Mouse (Mus musculus) kidney, embryonic 16.5 days (tissue): ENCODE results near the gene 1110065P20Rik. TPM values are rescaled to one million over a fixed set of nuclear protein-coding genes. Genes with fewer than 3 reads are reported as not detected.

Source experiments
- ATAC-seq: fragments of 200-750 bp; cut with Nextera tagmentation; 2 replicates; pipeline ENCODE4 v1.8.0; 2017; ENCODE audit warnings: moderate TSS enrichment; ENCODE audit not compliant: low FRiP score, low TSS enrichment
- H3K27ac ChIP-seq: fragments of 300-500 bp; sonication (generic); 2 replicates; pipeline ENCODE4 v1.5.1; 2014; ENCODE audit warnings: low read length
- H3K27me3 ChIP-seq: fragments of 300-500 bp; sonication (generic); 2 replicates; pipeline ENCODE4 v1.6.1; 2014; ENCODE audit warnings: low read length, control low read depth, mixed read lengths; ENCODE audit not compliant: insufficient read depth
- H3K36me3 ChIP-seq: fragments of 300-500 bp; sonication (generic); 2 replicates; pipeline ENCODE4 v1.6.1; 2014; ENCODE audit warnings: low read length, control low read depth, mixed read lengths; ENCODE audit not compliant: insufficient read depth
- H3K4me1 ChIP-seq: fragments of 300-500 bp; sonication (generic); 2 replicates; pipeline ENCODE4 v1.6.1; 2014; ENCODE audit warnings: low read length, control low read depth, mixed read lengths; ENCODE audit not compliant: insufficient read depth
- H3K4me2 ChIP-seq: fragments of 300-500 bp; sonication (generic); replicated peaks from 2 replicates; pipeline ENCODE4 v1.6.1; 2014; ENCODE audit warnings: low read depth, low read length
- H3K4me3 ChIP-seq: fragments of 300-500 bp; sonication (generic); 2 replicates; pipeline ENCODE4 v1.5.1; 2014; ENCODE audit warnings: mild to moderate bottlenecking, low read length
- H3K9ac ChIP-seq: fragments of 300-500 bp; sonication (generic); replicated peaks from 2 replicates; pipeline ENCODE4 v1.6.1; 2014; ENCODE audit warnings: low read length
- H3K9me3 ChIP-seq: fragments of 300-500 bp; sonication (generic); 2 replicates; pipeline ENCODE4 v1.6.1; 2016; ENCODE audit warnings: low read length, control low read depth
- WGBS: fragments of 180-500 bp; shearing (Covaris S2); extraction: QIAGEN DNeasy Blood & Tissue Kit; methylation state at CpG from one replicate; pipeline ENCODE4 v1.1.7; 2014; 5-methylcytosine and 5-hydroxymethylcytosine counted together
- polyA plus RNA-seq: library from polyadenylated mRNA; unstranded; fragments of >200 nt; fragmentation: Nextera tagmentation; extraction: Ambion mirVana; gene quantifications from 2 replicates; pipeline ENCODE4 v1.2.1, GENCODE M21; 2015

The 1110065P20Rik gene
- polyA plus RNA-seq, 1 experiment from 2014 or later = 43.8 TPM

- 95% methylated on average over 11 of the region's 11 CpGs for WGBS
- no peak for ATAC-seq
- H3K9ac ChIP-seq = no peak overlapping the region
Measured at GRCm38 (mm10) chr4:124815901-124816300, 35.1 kb downstream of the 1110065P20Rik start.

GRCm38 (mm10) chr4:124811347-124811975 is 39.5 kb downstream of the 1110065P20Rik start:
- Histone ChIP-seq H3K9me3 (no peaks in the 10 kb centered on the region), H3K9ac (0 out of 2 replicates have a peak overlapping the region, but pooled peaks have one; percentile 25), H3K4me3 (no peak overlapping the region), H3K36me3 (peaks cover 13% of the 10 kb centered on the region), H3K4me2 (no peak overlapping the region), H3K27ac (no peak overlapping the region), H3K4me1 (no peaks in the 10 kb centered on the region), H3K27me3 (no peaks in the 10 kb centered on the region)
- ATAC-seq = no peak
- WGBS = 74% methylated on average over 9 of the region's 9 CpGs

More at GRCm38 (mm10) chr4:124815901-124816300, 35.1 kb downstream of the 1110065P20Rik start:
- H3K4me1 ChIP-seq = peaks cover 9% of the 10 kb centered on the region
- H3K4me2 ChIP-seq = no peak overlapping the region
- no peaks in the 10 kb centered on the region for H3K27me3 ChIP-seq
- peaks cover 13% of the 10 kb centered on the region for H3K36me3 ChIP-seq
- H3K27ac ChIP-seq = no peak overlapping the region
- no peaks in the 10 kb centered on the region for H3K9me3 ChIP-seq
- H3K4me3 ChIP-seq = no peak overlapping the region

GRCm38 (mm10) chr4:124810056-124810455 is 40.9 kb downstream of the 1110065P20Rik start:
- H3K36me3 ChIP-seq = peaks cover 20% of the 10 kb centered on the region
- 92% methylated on average over 7 of the region's 7 CpGs for WGBS

GRCm38 (mm10) chr4:124809136-124809883 is 41.7 kb downstream of the 1110065P20Rik start:
- Histone ChIP-seq H3K27me3 (no peaks in the 10 kb centered on the region), H3K36me3 (peaks cover 26% of the 10 kb centered on the region)
- whole genome bisulfite sequencing = 73% methylated on average over 9 of the region's 9 CpGs

More at GRCm38 (mm10) chr4:124810056-124810455, 40.9 kb downstream of the 1110065P20Rik start:
- ATAC-seq = no peak
- Histone ChIP-seq H3K4me1 (no peaks in the 10 kb centered on the region), H3K9ac (no peak overlapping the region), H3K4me3 (no peak overlapping the region), H3K9me3 (no peaks in the 10 kb centered on the region), H3K4me2 (no peak overlapping the region), H3K27ac (no peak overlapping the region), H3K27me3 (no peaks in the 10 kb centered on the region)

GRCm38 (mm10) chr4:124808511-124808910 is 42.5 kb downstream of the 1110065P20Rik start:
- no peak for ATAC-seq
- Histone ChIP-seq H3K27me3 (no peaks in the 10 kb centered on the region), H3K9ac (no peak overlapping the region), H3K9me3 (no peaks in the 10 kb centered on the region), H3K4me1 (peaks cover 1% of the 10 kb centered on the region), H3K4me3 (no peak overlapping the region), H3K36me3 (peaks cover 22% of the 10 kb centered on the region), H3K4me2 (no peak overlapping the region), H3K27ac (no peak overlapping the region)
- 77% methylated on average over 5 of the region's 5 CpGs for WGBS

More at GRCm38 (mm10) chr4:124809136-124809883, 41.7 kb downstream of the 1110065P20Rik start:
- no peak overlapping the region for H3K27ac ChIP-seq
- no peak overlapping the region for H3K4me3 ChIP-seq
- no peaks in the 10 kb centered on the region for H3K4me1 ChIP-seq
- no peak for ATAC-seq
- no peak overlapping the region for H3K9ac ChIP-seq
- no peak overlapping the region for H3K4me2 ChIP-seq
- H3K9me3 ChIP-seq = no peaks in the 10 kb centered on the region

- Histone ChIP-seq H3K9ac (peak overlapping the region; percentile 95), H3K9me3 (no peaks in the 10 kb centered on the region), H3K4me2 (peak overlapping the region; percentile 80), H3K27me3 (no peaks in the 10 kb centered on the region), H3K4me1 (peaks cover 11% of the 10 kb centered on the region), H3K4me3 (peak overlapping the region; percentile 74), H3K36me3 (peaks cover 22% of the 10 kb centered on the region), H3K27ac (no peak overlapping the region)
- no peak for ATAC-seq
- WGBS = 75% methylated on average over 6 of the region's 6 CpGs
Measured at GRCm38 (mm10) chr4:124803406-124803805, 47.6 kb downstream of the 1110065P20Rik start.

GRCm38 (mm10) chr4:124802309-124803260 is 48.4 kb downstream of the 1110065P20Rik start:
- ATAC-seq = peak; percentile 100

GRCm38 (mm10) chr4:124801552-124802308 is 49.3 kb downstream of the 1110065P20Rik start, which contains the start of gene Mtf1:
Gene Mtf1, plus strand, starts transcription at chr4:124802104.
- WGBS = 4% methylated on average over 21 of the region's 21 CpGs
- H3K9ac ChIP-seq = peak within 1 kb of the TSS; percentile 95
- H3K4me1 ChIP-seq = peaks cover 11% of the 10 kb centered on the region
- no peaks in the 10 kb centered on the region; the same call in 1 of the 2 replicates for H3K9me3 ChIP-seq
- peaks cover 33% of the 10 kb centered on the region for H3K36me3 ChIP-seq
- peak within 1 kb of the TSS; percentile 80 for H3K4me2 ChIP-seq
- H3K27ac ChIP-seq = peak within 1 kb of the TSS; percentile 98
- peak within 1 kb of the TSS; percentile 74 for H3K4me3 ChIP-seq
- peak; percentile 82 for ATAC-seq
- no peaks in the 10 kb centered on the region for H3K27me3 ChIP-seq

More at GRCm38 (mm10) chr4:124802309-124803260, 48.4 kb downstream of the 1110065P20Rik start:
- Histone ChIP-seq H3K27me3 (no peaks in the 10 kb centered on the region), H3K36me3 (peaks cover 30% of the 10 kb centered on the region), H3K4me1 (peaks cover 11% of the 10 kb centered on the region), H3K27ac (peak overlapping the region; percentile 98), H3K4me3 (peak overlapping the region; percentile 74), H3K4me2 (peak overlapping the region; percentile 80), H3K9ac (peak overlapping the region; percentile 95), H3K9me3 (no peaks in the 10 kb centered on the region)
- 2% methylated on average over 52 of the region's 53 CpGs for WGBS
